Mouse (Mus musculus): ENCODE results near the gene Nsf.

DNA sequence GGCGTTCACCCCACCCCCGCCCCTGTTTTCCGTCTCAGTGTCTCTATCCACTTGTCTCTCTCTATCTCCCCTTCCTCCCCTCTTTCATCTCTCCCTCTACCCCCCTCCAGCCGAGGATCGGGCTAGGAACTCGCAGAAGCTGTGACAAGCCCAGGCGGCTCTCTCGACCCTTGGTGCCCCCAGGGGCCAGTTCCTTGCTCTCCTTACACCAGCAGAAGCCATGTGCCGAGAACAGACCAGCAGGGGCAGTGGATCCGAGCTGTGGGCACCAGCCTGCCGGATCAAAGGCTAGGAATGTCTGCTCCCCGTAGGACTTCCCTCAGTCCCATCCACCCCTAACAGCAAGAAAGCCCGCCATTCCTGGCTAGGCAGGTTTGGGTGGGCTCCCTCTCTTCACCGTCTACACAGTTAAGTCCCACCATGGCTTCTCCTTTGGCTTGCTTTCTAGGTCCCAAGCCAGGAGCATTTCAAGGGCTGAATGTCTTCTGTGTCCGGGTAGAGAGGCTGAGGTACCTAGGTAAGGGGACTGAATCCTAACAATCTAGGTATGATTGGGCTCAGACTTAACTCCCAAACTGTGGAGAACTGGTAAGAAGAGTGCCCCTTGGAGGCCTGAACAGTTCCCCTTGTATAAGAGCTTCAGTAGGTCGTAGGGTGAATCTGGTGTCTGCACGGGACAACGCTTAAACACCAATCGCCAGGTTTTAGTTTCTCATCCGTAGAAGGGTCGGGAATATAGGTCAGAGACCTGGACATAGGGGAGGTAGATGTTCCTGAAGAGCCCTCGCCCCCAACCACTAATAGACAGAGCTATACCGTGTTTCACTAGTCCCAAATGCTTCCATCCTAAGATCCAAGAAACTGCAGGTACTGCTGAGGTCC lies 181.1 kb downstream of the Nsf start:
- TF ChIP-seq CTCF (IDR thresholded peaks at IDR 0.05) = no peak
- no peak for TF ChIP-seq POLR2A (IDR thresholded peaks at IDR 0.05; ENCODE audit: insufficient read depth, low read depth, low read length)
